Mouse (Mus musculus): Measurements from ENCODE around the gene Iscu. TPM values are rescaled to one million over a fixed set of nuclear protein-coding genes. Genes with fewer than 3 reads are reported as not detected.

Gene Iscu
- polyA plus RNA-seq, 1 experiment from 2014 or later = 93.4 TPM

GRCm38 (mm10) chr5:113735023-113735344 is 37.6 kb upstream of the Iscu start:
- H3K4me2 ChIP-seq = peak overlapping the region; percentile 78
- WGBS = 25% methylated on average over 7 of the region's 7 CpGs
- H3K27me3 ChIP-seq = no peaks in the 10 kb centered on the region
- no peaks in the 10 kb centered on the region for H3K9me3 ChIP-seq
- peak overlapping the region; percentile 73 for H3K9ac ChIP-seq
- H3K4me1 ChIP-seq (replicated peaks) = peaks cover 34% of the 10 kb centered on the region
- no peak for ATAC-seq (ENCODE audit: low FRiP score)
- peak overlapping the region; percentile 63 for H3K4me3 ChIP-seq
- peaks cover 24% of the 10 kb centered on the region for H3K36me3 ChIP-seq
- H3K27ac ChIP-seq = peak overlapping the region; percentile 97

GRCm38 (mm10) chr5:113735345-113736112 is 37.0 kb upstream of the Iscu start, which contains the start of gene Ficd:
Gene Ficd, plus strand, starts transcription at chr5:113735803.
- H3K4me1 ChIP-seq (replicated peaks) = peaks cover 28% of the 10 kb centered on the region
- peak; percentile 97 for ATAC-seq (ENCODE audit: low FRiP score)
- H3K36me3 ChIP-seq = peaks cover 29% of the 10 kb centered on the region
- peak within 1 kb of the TSS; percentile 63 for H3K4me3 ChIP-seq
- peak within 1 kb of the TSS; percentile 78 for H3K4me2 ChIP-seq
- H3K27ac ChIP-seq = peak within 1 kb of the TSS; percentile 97
- no peaks in the 10 kb centered on the region for H3K27me3 ChIP-seq
- H3K9me3 ChIP-seq = no peaks in the 10 kb centered on the region
- peak within 1 kb of the TSS; percentile 76 for H3K9ac ChIP-seq
- under 1% methylated on average over 70 of the region's 71 CpGs for WGBS

DNA sequence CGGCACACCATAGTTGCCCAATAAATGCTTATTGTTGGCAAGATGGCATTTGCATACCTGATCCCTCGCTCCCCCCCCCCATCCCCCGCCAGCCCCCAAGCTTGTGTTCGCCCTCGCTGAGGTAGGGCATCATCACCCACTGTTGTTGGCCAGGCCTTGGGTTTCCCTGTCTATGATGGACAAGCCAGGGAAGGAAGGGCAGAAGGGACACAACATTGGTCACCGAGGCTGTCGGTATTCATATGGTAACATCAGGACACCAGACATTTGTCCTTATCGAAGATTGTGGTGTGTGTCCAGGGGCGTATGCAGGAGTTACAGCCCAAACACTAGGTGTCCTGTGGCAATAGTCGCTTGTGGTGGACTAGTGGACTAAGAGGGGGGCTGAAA is 36.4 kb upstream of the Iscu start:
- Histone ChIP-seq H3K4me1 (replicated peaks) (peaks cover 25% of the 10 kb centered on the region), H3K9me3 (no peaks in the 10 kb centered on the region), H3K27me3 (no peaks in the 10 kb centered on the region), H3K36me3 (peaks cover 35% of the 10 kb centered on the region), H3K4me2 (peak overlapping the region; percentile 78), H3K9ac (peak overlapping the region; percentile 76), H3K4me3 (peak overlapping the region; percentile 63), H3K27ac (peak overlapping the region; percentile 97)
- 3% methylated on average over 10 of the region's 10 CpGs for WGBS
- ATAC-seq (ENCODE audit: low FRiP score) = no peak

DNA sequence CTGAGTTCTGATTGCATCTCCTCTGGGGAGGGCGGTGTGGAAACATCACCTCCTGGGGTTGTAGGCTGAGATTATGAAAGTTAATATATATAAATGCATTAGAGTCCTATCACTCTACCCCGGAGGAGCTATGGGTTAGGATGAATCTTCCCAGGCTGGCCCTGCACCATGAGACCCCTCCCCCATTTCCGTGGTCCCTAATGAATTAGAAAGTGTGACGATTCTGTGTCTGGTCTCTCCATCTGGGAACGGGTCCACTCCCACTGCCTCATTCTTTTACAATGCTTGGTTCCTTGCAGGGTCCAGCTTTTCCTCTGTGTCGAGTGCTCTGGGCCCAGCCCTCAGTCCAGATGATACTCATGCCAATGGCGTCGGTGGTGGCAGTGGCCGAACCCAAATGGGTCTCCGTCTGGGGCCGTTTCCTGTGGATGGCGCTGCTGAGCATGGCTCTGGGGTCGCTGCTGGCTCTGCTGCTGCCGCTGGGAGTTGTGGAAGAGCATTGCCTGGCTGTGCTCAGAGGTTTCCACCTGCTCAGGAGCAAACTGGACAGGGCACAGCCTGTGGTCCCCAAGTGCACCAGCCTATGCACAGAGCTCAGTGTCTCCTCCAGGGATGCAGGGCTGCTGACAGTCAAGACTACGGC is 35.9 kb upstream of the Iscu start:
- H3K9ac ChIP-seq = peak overlapping the region; percentile 76
- ATAC-seq (ENCODE audit: low FRiP score) = no peak
- H3K27ac ChIP-seq = peak overlapping the region; percentile 97
- 41% methylated on average over 15 of the region's 15 CpGs for WGBS
- H3K4me1 ChIP-seq (replicated peaks) = peaks cover 25% of the 10 kb centered on the region
- no peaks in the 10 kb centered on the region for H3K9me3 ChIP-seq
- H3K36me3 ChIP-seq = peaks cover 40% of the 10 kb centered on the region
- peak overlapping the region; percentile 63 for H3K4me3 ChIP-seq
- H3K4me2 ChIP-seq = peak overlapping the region; percentile 78
- no peaks in the 10 kb centered on the region for H3K27me3 ChIP-seq

DNA sequence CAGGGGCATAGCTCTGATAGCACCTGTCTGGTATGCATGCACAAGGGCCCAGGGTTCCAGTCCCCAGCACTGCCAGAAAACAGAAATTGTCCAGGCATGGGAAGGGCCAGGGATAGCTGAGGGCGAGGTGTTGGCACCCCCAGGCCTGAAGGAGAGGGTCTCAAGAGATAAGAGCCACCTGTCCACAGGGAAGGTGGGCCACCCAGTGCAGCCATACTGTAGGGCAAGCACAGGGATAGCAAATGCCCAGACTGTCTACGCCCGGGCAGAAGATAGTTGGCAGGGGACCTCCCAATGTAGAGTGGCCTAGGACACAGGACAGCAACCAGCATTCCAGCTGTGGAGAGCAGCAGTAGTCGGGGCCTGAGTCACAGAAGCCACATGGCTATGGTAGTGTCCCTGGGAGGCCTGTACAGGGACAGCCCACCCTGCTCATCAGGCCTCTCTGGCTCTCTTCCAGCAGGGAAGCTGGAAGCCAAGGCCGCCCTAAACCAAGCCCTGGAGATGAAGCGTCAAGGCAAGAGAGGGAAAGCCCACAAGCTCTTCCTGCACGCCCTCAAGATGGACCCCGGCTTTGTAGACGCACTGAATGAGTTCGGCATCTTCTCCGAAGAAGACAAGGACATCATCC is 34.8 kb upstream of the Iscu start:
- H3K36me3 ChIP-seq = peaks cover 51% of the 10 kb centered on the region
- no peak for ATAC-seq (ENCODE audit: low FRiP score)
- H3K27me3 ChIP-seq = no peaks in the 10 kb centered on the region
- 90% methylated on average over 11 of the region's 11 CpGs for WGBS
- no peak overlapping the region for H3K27ac ChIP-seq
- no peak overlapping the region for H3K4me2 ChIP-seq
- no peaks in the 10 kb centered on the region for H3K9me3 ChIP-seq
- peaks cover 25% of the 10 kb centered on the region for H3K4me1 ChIP-seq (replicated peaks)
- no peak overlapping the region for H3K4me3 ChIP-seq
- H3K9ac ChIP-seq = no peak overlapping the region

- H3K4me3 ChIP-seq = no peak overlapping the region
- no peak overlapping the region for H3K27ac ChIP-seq
- H3K4me1 ChIP-seq (replicated peaks) = no peaks in the 10 kb centered on the region
- WGBS = 98% methylated on average over 5 of the region's 5 CpGs
- H3K9me3 ChIP-seq = no peaks in the 10 kb centered on the region; the same call in 1 of the 2 replicates
- no peak overlapping the region for H3K9ac ChIP-seq
- no peak overlapping the region for H3K4me2 ChIP-seq
- H3K27me3 ChIP-seq = no peaks in the 10 kb centered on the region
- peaks cover 99% of the 10 kb centered on the region for H3K36me3 ChIP-seq
- no peak for ATAC-seq (ENCODE audit: low FRiP score)
Measured at GRCm38 (mm10) chr5:113747629-113748028, 24.9 kb upstream of the Iscu start.

DNA sequence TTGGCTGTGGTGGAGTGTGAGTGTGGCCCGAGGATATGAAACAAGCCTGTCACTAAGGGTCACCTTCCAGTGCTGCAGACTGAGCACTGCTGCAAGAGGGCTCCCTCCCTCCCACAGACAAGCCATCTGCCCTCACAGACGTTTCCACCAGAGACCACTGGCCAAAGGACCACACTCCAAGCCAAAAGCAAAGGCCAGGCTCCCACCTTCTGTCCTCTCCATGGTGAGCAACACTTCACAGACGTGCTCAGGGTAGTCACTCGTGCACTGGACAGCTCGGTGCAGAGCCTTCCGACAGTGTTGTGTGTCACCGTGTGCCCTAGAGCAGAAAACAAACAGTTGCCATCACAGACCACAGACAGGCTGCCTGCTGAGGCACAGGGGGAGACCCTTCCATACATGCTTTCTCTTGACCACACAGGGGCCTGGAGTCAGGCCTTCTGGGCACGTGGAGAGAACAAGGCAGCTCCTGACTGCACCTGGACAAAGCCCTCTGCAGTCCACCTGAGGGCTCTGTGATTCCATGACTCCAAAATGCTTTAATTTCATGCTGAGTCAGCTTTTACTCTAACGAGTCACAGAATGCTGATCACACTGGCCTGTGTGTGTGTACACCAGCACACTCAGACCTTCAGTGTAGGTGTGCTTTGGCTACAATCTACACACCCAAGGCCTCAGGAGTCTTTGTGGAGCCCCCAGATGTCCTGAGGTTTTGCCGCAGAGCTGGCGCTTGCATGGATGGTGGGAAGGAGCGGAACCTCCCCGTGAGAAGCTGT is 23.8 kb upstream of the Iscu start:
- ATAC-seq (ENCODE audit: low FRiP score) = no peak
- Histone ChIP-seq H3K4me3 (no peak overlapping the region), H3K9ac (no peak overlapping the region), H3K36me3 (peaks cover 99% of the 10 kb centered on the region), H3K9me3 (no peaks in the 10 kb centered on the region; the same call in 1 of the 2 replicates), H3K27me3 (no peaks in the 10 kb centered on the region), H3K4me2 (no peak overlapping the region), H3K27ac (no peak overlapping the region), H3K4me1 (replicated peaks) (no peaks in the 10 kb centered on the region)
- WGBS = 93% methylated on average over 13 of the region's 13 CpGs

DNA sequence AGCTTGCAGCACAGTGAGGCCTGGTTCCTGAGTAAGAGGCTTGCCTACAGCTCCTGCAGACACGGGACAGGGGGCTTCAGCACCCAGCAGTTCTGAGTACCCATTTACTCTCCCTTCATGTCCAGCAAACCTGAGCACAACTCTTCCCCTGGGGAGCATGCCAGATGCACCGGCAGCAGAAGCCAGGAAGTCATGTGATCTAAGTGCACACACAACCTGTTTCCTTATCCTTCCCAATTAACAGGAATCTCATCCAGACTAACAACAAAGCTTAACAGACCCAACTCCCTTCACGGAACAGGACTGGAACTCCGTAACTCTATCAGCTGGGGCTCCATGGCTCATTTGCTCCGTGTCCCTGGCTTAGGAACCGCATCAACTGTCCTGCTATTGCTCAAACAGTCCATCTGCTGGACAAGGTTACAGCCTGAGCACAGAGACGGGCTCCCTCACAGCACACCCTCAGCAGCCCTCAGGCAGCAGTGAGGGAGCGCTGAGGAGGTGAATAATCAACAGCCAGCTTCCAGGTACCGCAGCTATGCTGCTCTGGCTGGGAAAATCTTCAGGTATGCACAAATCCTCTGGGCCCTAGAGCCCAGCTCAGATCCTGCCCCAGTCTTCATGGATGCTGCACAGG is 20.9 kb upstream of the Iscu start:
- 94% methylated on average over 9 of the region's 9 CpGs for WGBS
- Histone ChIP-seq H3K9ac (no peak overlapping the region), H3K4me3 (no peak overlapping the region), H3K27me3 (no peaks in the 10 kb centered on the region), H3K4me1 (replicated peaks) (no peaks in the 10 kb centered on the region), H3K36me3 (peaks cover 97% of the 10 kb centered on the region), H3K9me3 (no peaks in the 10 kb centered on the region), H3K4me2 (no peak overlapping the region), H3K27ac (no peak overlapping the region)
- no peak for ATAC-seq (ENCODE audit: low FRiP score)

DNA sequence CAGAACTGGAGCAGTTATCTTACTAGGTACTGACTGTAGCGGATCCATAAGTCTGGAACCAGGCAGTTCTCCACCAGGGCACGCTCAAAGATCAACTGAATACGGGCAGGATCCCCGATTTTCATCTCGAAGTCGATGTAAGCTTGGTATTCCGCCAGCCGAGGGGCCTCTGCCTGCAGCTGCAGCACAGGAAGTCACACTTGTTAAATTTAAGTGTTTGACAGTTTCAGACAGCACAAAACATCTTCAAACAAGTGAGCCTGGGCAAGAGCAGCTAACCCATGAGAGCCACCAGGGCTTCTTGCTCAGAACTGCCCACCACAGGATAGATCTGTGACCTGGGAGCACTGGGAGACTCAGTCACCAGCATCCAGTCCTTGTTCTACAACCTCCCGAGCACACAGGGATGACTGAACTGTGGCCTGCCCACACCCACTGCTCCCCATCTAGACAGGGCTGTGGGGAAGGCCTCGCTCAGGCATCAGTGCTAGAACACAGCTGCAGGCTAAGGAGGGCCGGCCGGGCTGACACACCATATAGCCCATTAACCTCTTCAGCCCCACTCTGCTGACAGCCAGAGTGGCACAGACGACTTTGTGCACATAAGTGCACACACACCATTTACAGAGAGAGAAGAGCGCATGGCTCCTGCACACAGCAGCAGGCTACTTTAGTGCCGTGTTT is 17.1 kb upstream of the Iscu start:
- H3K27ac ChIP-seq = no peak overlapping the region
- no peak for ATAC-seq (ENCODE audit: low FRiP score)
- WGBS = 92% methylated on average over 15 of the region's 15 CpGs
- no peak overlapping the region for H3K4me3 ChIP-seq
- no peaks in the 10 kb centered on the region for H3K9me3 ChIP-seq
- H3K4me2 ChIP-seq = no peak overlapping the region
- no peaks in the 10 kb centered on the region for H3K27me3 ChIP-seq
- no peak overlapping the region for H3K9ac ChIP-seq
- H3K36me3 ChIP-seq = peaks cover 98% of the 10 kb centered on the region
- H3K4me1 ChIP-seq (replicated peaks) = no peaks in the 10 kb centered on the region

DNA sequence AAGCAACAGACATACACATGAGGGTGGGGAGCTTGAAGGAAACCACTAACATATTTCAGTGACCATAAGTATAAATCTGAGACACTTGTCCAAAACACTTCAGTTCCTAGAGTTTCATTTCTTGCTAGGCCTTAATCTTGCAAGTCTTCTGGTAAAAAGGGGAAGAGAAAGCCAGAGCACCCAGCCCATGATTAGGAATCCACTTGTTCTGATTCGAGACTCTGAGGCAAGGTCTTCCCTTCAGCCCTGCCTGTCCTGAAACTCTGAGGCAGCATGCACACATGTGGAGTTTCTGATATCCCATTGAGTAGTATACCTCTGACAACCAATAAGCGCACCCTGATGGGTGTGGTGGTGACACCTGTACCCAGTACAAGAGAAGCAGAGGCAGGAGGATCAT is 11.0 kb upstream of the Iscu start:
- 95% methylated on average over 2 of the region's 2 CpGs for WGBS

DNA sequence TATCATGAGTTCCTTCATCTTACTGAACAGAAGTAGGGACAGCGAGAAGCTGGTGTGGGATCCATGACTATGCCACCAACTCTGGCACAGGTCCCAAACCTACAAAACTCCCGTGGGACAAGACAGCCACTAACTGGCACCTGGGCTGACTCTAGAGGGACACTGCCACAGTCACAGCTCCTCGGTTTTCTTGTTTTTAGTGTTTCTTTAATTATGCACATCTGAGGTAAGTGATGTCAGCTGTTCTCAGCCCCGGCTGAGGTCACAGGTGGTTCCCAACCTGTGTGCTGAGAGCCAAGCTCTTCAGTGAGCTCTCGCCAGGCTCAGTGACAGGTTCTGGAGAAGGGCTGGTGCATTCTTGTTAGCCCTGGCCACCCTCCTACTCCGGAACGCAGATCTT is 8.1 kb upstream of the Iscu start:
- Histone ChIP-seq H3K36me3 (peaks cover 82% of the 10 kb centered on the region), H3K4me1 (replicated peaks) (peaks cover 8% of the 10 kb centered on the region), H3K9ac (no peak overlapping the region), H3K27me3 (no peaks in the 10 kb centered on the region), H3K9me3 (no peaks in the 10 kb centered on the region), H3K4me2 (no peak overlapping the region), H3K27ac (no peak overlapping the region), H3K4me3 (no peak overlapping the region)
- WGBS = 95% methylated on average over 7 of the region's 7 CpGs
- no peak for ATAC-seq (ENCODE audit: low FRiP score)

More for the DNA sequence above, 11.0 kb upstream of the Iscu start:
- Histone ChIP-seq H3K27me3 (no peaks in the 10 kb centered on the region), H3K9ac (no peak overlapping the region), H3K4me1 (replicated peaks) (no peaks in the 10 kb centered on the region; the same call in 1 of the 2 replicates), H3K36me3 (peaks cover 84% of the 10 kb centered on the region), H3K4me3 (no peak overlapping the region), H3K27ac (no peak overlapping the region), H3K9me3 (no peaks in the 10 kb centered on the region), H3K4me2 (no peak overlapping the region)
- no peak for ATAC-seq (ENCODE audit: low FRiP score)

Data from hindbrain, embryonic 13.5 days (tissue).